Mouse (Mus musculus) midbrain, embryonic 13.5 days (tissue): ENCODE measurements at regions not wholly inside any gene's neighbourhood (a gene's known extent, or its start where the extent isn't known, plus 50 kb on each side); places are given as distances from the start of the nearest gene placed in this dataset.

Source experiments
- ATAC-seq: fragments of 200-750 bp; cut with Nextera tagmentation; 2 replicates; pipeline ENCODE4 v1.8.0; 2017; ENCODE audit warnings: mild to moderate bottlenecking, moderate TSS enrichment, moderate library complexity
- H3K27ac ChIP-seq: fragments of 300-500 bp; sonication (generic); 2 replicates; pipeline ENCODE4 v1.5.1; 2015; ENCODE audit warnings: inconsistent platforms, mild to moderate bottlenecking, moderate library complexity
- H3K27me3 ChIP-seq: fragments of 300-500 bp; sonication (generic); 2 replicates; pipeline ENCODE4 v1.6.1; 2015; ENCODE audit warnings: mild to moderate bottlenecking, inconsistent platforms
- H3K36me3 ChIP-seq: fragments of 300-500 bp; sonication (generic); 2 replicates; pipeline ENCODE4 v1.6.1; 2015; ENCODE audit warnings: mild to moderate bottlenecking, inconsistent platforms
- H3K4me1 ChIP-seq: fragments of 300-500 bp; sonication (generic); replicated peaks from 2 replicates; pipeline ENCODE4 v1.6.1; 2015; ENCODE audit warnings: inconsistent platforms
- H3K4me2 ChIP-seq: fragments of 300-500 bp; sonication (generic); replicated peaks from 2 replicates; pipeline ENCODE4 v1.6.1; 2015; ENCODE audit warnings: moderate library complexity, mild to moderate bottlenecking, inconsistent platforms
- H3K4me3 ChIP-seq: fragments of 300-500 bp; sonication (generic); replicated peaks from 2 replicates; pipeline ENCODE4 v1.5.1; 2015; ENCODE audit warnings: mild to moderate bottlenecking, inconsistent platforms
- H3K9ac ChIP-seq: fragments of 300-500 bp; sonication (generic); replicated peaks from 2 replicates; pipeline ENCODE4 v1.6.1; 2015; ENCODE audit warnings: mild to moderate bottlenecking, inconsistent platforms
- H3K9me3 ChIP-seq: fragments of 300-500 bp; sonication (generic); 2 replicates; pipeline ENCODE4 v1.6.1; 2016; ENCODE audit warnings: mild to moderate bottlenecking, inconsistent platforms
- WGBS: fragments of 180-500 bp; shearing (Covaris S2); methylation state at CpG from one replicate; pipeline ENCODE4 v1.1.7; 2015; 5-methylcytosine and 5-hydroxymethylcytosine counted together

DNA sequence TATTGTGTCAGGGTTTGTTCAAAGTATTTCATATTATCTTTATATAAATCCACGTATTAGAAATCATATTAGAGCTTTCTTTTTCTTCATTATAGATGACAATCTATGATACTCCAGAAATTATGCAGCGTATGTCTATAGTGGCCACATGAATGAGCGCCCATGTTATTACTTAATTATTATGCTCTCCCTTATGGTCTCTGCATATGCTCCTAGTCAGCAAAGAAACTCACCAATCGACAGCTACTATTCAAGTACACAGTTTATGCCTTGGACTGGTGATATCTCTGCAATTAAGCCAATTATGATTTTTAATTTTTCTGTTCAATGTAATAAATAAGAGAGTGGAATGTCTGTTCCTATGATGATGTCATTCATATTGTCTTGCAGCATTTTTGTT lies 612.8 kb upstream of the Slit2 start:
- H3K27ac ChIP-seq: no peak overlapping the region
- no peaks in the 10 kb centered on the region for H3K36me3 ChIP-seq
- no peak for ATAC-seq
- no peak overlapping the region for H3K9ac ChIP-seq
- no peak overlapping the region for H3K4me3 ChIP-seq
- no peaks in the 10 kb centered on the region for H3K27me3 ChIP-seq
- no peak overlapping the region for H3K4me2 ChIP-seq
- no peaks in the 10 kb centered on the region for H3K9me3 ChIP-seq
- no peaks in the 10 kb centered on the region for H3K4me1 ChIP-seq
- 87% methylated on average over 4 of the region's 4 CpGs for WGBS

DNA sequence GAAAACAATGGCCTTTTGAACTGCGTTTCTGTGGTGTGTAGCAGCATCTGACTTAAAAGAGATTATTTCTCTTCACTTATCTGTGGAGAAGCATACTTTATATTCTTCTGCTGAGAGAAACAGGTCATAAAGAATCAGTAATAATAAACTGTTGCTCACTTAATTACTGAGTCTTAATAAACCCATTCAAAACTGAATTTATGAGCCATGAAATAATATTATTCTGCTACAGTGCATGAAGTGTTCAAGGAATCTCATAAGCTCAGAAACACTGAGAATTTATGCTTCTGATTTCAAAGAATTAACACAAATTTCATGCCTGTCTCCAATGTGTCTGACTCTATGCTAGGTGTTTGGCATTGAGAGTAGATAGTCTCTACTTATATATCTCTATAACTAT lies 597.0 kb upstream of the Slit2 start:
- H3K27ac ChIP-seq: no peak overlapping the region
- no peak for ATAC-seq
- no peaks in the 10 kb centered on the region for H3K36me3 ChIP-seq
- no peak overlapping the region for H3K4me2 ChIP-seq
- no peaks in the 10 kb centered on the region for H3K9me3 ChIP-seq
- H3K27me3 ChIP-seq: no peaks in the 10 kb centered on the region
- no peak overlapping the region for H3K9ac ChIP-seq
- no peaks in the 10 kb centered on the region for H3K4me1 ChIP-seq
- H3K4me3 ChIP-seq: no peak overlapping the region
- WGBS: 41% methylated on average over 1 of the region's 1 CpGs

DNA sequence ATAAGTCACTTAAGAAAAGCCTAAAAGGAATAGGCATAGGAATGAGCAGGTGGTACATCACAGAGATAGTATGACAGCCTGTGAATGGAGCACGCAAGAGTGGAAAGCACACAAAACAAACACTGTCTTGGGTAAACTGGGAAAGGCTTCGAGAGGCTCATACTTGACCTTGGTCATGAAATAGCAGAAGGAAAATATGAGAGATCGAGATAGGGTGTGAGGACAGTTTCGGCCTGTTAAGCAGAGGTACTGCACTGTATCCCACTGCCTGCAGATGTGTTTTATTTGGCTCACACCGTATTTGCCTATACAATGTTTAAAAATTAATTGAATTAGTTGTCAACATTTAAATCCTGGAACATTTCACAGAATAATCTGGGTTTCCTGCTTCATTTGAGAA lies 596.2 kb upstream of the Slit2 start:
- Histone ChIP-seq H3K27me3 (no peaks in the 10 kb centered on the region), H3K9me3 (no peaks in the 10 kb centered on the region), H3K9ac (no peak overlapping the region), H3K36me3 (no peaks in the 10 kb centered on the region), H3K4me3 (no peak overlapping the region), H3K4me2 (no peak overlapping the region), H3K27ac (no peak overlapping the region), H3K4me1 (no peaks in the 10 kb centered on the region)
- 88% methylated on average over 5 of the region's 5 CpGs for WGBS
- ATAC-seq: no peak

DNA sequence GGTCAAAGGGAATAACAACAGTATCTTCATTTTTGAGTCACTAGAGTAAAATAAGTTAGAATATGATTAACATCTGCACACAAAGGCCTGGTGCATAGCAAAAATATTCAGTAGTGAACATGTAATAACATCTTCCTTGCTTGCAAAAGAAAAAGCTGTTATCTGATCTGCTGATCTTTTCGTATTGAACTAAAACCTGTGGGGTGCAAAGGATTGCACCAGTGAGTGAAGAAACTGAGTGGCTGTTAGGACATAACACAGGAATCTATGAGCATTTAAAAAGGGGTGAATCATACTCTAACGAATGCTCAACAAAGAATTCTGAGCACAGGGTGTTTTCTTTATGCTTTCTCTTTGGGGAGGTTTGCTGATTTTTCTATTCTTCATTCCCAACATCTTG lies 592.2 kb upstream of the Slit2 start:
- H3K4me2 ChIP-seq: no peak overlapping the region
- no peak overlapping the region for H3K4me3 ChIP-seq
- no peak overlapping the region for H3K27ac ChIP-seq
- H3K4me1 ChIP-seq: no peaks in the 10 kb centered on the region
- no peaks in the 10 kb centered on the region for H3K27me3 ChIP-seq
- H3K36me3 ChIP-seq: no peaks in the 10 kb centered on the region
- no peaks in the 10 kb centered on the region for H3K9me3 ChIP-seq
- no peak for ATAC-seq
- H3K9ac ChIP-seq: no peak overlapping the region
- 82% methylated on average over 2 of the region's 2 CpGs for WGBS

DNA sequence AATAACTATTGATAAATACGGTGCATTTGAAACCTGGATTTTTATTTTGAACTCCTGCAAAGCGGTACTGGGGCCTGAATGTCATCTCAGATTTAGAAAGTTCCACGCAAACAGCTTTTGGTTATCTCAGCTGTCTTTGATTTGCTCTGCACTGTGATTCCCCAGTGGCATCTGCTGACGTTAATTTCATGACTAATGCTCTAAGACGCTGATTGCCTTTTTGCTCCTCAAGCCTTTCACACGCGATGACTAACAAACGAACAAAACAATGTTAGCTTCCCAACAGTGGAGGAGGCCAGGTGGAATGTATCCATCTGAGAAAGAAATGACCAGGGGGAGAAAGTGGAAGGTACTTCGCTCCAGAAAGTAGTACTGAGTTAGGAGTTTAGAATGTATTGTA lies 586.1 kb upstream of the Slit2 start:
- H3K9me3 ChIP-seq: no peaks in the 10 kb centered on the region
- no peak for ATAC-seq
- no peak overlapping the region for H3K4me2 ChIP-seq
- H3K9ac ChIP-seq: no peak overlapping the region
- no peaks in the 10 kb centered on the region for H3K36me3 ChIP-seq
- no peak overlapping the region for H3K27ac ChIP-seq
- H3K4me1 ChIP-seq: no peaks in the 10 kb centered on the region
- no peaks in the 10 kb centered on the region for H3K27me3 ChIP-seq
- WGBS: 85% methylated on average over 9 of the region's 9 CpGs
- H3K4me3 ChIP-seq: no peak overlapping the region

DNA sequence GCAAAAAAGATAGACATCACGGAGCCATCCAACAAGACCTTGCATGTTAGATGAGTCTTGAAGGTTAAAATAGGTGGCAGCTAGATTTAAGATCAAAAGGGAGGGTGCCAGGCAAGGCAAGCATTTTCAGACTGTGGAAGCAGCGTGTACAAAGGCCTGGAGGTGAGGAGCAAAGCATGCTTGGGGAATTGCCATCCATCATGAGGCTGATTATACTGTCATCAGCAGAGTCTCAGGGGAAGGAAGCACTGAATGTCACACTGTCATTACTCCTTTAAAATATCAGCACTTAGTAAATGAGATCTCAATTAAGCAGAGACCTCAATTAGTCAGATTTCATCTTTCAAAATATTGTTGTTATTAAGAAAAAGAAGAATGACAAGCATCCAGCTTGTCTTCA lies 561.0 kb upstream of the Slit2 start:
- Histone ChIP-seq H3K36me3 (no peaks in the 10 kb centered on the region), H3K27ac (no peak overlapping the region), H3K4me3 (no peak overlapping the region), H3K9me3 (no peaks in the 10 kb centered on the region), H3K9ac (no peak overlapping the region), H3K4me1 (no peaks in the 10 kb centered on the region), H3K27me3 (no peaks in the 10 kb centered on the region), H3K4me2 (no peak overlapping the region)
- 72% methylated on average over 2 of the region's 2 CpGs for WGBS
- no peak for ATAC-seq

DNA sequence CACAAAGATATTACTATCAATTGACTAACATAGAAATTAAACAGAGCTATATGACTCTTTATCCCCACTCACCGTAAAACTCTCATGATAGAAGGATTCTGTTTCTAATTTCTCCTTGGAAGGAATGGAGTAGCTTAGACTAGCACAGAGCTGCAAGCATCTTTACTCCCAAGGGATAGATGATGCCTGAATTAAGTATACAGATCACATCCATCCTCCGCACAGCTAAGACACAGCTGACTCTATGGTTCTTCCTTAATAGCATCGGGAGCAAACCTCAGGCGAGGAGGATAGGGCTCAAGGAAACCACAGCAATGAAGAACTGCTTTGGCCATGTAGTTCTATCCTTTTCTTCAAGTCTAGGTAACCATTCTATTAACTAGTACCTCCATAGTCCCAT lies 556.9 kb upstream of the Slit2 start:
- 82% methylated on average over 4 of the region's 4 CpGs for WGBS
- Histone ChIP-seq H3K27me3 (no peaks in the 10 kb centered on the region), H3K4me1 (no peaks in the 10 kb centered on the region), H3K4me2 (no peak overlapping the region), H3K36me3 (no peaks in the 10 kb centered on the region), H3K27ac (no peak overlapping the region), H3K9ac (no peak overlapping the region), H3K4me3 (no peak overlapping the region), H3K9me3 (no peaks in the 10 kb centered on the region)
- ATAC-seq: peak; percentile 55; the same call in 1 of the 2 replicates

DNA sequence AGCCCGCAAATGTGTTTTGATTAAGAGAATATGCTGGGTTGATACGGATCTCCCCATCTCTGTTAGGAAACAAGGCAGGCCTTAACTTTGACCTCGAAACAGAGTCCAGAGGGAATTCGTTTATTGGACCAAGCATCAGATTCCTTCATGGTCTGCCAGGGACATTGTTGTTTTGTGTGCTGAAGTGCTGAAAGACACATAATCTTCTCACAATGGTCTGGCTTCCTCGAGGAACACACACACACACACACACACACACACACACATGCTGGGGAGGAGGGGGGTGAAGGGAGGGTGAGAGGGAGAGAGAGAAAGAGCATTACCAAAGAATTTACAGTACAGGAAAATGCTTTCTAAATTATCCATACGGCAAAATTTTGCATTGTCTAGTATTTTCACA lies 556.5 kb upstream of the Slit2 start:
- no peak overlapping the region for H3K4me3 ChIP-seq
- no peak overlapping the region for H3K27ac ChIP-seq
- no peak overlapping the region for H3K9ac ChIP-seq
- ATAC-seq: no peak
- H3K36me3 ChIP-seq: no peaks in the 10 kb centered on the region
- H3K4me1 ChIP-seq: no peaks in the 10 kb centered on the region
- no peak overlapping the region for H3K4me2 ChIP-seq
- no peaks in the 10 kb centered on the region for H3K27me3 ChIP-seq
- no peaks in the 10 kb centered on the region for H3K9me3 ChIP-seq
- 43% methylated on average over 6 of the region's 6 CpGs for WGBS

DNA sequence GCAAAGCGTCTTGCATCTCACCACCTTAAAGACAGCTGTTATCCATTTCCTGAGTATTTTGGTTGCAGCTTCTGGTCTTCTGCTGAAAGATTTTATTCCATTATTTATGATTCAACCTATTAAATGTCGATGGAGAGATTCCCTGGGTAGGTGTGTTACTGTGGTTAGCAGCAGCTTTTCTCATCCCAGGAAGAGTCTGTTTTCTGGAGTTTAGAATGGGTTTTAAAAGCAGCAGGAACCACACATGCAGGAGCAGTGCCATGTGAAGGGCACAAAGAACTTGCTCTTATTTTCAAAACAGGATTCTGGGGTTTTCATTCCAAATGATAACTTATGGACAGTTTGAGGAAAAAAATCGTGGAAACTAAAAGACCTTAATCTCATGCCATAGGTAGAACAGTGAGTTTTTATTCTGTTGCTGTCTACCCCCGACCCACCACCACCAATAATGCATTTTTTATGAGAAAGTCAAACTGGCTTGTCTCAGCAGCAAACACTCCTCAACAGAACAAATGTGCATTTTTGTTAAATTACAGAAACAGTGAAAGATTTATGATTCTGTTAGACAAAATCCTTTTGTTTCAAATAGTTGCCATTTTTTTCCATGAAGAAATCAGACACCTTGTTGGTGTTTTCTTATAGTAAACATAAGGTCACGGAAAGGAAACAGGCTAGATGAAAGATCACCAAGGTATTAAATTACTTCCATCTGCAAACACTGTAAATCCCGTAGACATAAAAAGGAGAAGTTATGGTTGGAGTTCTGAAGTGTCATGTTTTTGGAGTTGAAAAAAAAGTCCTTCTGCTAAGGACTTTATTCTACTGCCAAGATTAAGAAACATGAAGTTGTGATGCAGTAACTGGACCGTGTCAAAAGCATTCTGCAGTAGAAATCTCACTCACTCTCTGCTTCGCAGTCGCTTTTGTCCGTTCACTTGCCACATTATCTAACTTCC lies 553.4 kb upstream of the Slit2 start:
- no peak for ATAC-seq
- Histone ChIP-seq H3K36me3 (no peaks in the 10 kb centered on the region), H3K9me3 (no peaks in the 10 kb centered on the region), H3K27me3 (no peaks in the 10 kb centered on the region), H3K4me1 (no peaks in the 10 kb centered on the region), H3K9ac (no peak overlapping the region), H3K4me3 (no peak overlapping the region), H3K27ac (no peak overlapping the region), H3K4me2 (no peak overlapping the region)
- WGBS: 74% methylated on average over 10 of the region's 10 CpGs

DNA sequence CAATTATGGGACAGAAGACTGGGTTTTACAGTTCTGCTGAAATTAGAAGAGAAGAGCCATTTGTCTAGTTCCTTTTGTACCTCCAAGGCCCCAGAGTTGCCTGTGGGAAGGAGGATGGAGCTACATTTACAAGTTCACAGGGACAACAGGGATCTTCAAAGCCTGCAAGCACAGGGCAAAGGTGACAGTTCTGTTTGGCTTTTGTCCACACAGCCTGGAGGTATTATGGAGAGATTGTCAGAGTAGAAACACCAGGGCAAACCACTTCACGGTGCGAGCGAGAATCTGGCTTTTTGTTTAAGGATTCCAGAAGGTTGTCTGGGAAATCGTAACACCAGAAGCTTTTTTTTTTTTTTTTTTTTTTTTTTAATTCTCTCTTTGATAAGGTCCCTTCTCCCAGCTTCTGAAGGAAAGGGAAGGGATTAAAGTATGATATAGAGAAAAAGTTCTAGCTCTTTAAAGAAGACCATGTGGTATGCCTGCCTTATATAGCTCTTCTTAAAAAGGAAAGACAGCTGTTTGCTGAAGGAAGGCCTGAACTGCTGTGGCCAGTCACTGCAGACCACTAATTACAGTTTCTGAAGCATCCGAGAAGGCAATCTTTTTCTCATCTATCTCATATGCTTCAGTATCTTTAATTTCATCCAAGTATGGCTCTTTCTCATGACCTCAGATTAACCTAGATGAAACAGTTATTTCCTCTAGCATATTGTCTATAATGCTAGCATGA lies 551.2 kb upstream of the Slit2 start:
- no peak for ATAC-seq
- H3K27me3 ChIP-seq: no peaks in the 10 kb centered on the region
- no peaks in the 10 kb centered on the region for H3K4me1 ChIP-seq
- H3K4me3 ChIP-seq: no peak overlapping the region
- 19% methylated on average over 5 of the region's 5 CpGs for WGBS
- no peaks in the 10 kb centered on the region for H3K9me3 ChIP-seq
- no peak overlapping the region for H3K4me2 ChIP-seq
- H3K27ac ChIP-seq: no peak overlapping the region
- H3K36me3 ChIP-seq: no peaks in the 10 kb centered on the region
- H3K9ac ChIP-seq: no peak overlapping the region

DNA sequence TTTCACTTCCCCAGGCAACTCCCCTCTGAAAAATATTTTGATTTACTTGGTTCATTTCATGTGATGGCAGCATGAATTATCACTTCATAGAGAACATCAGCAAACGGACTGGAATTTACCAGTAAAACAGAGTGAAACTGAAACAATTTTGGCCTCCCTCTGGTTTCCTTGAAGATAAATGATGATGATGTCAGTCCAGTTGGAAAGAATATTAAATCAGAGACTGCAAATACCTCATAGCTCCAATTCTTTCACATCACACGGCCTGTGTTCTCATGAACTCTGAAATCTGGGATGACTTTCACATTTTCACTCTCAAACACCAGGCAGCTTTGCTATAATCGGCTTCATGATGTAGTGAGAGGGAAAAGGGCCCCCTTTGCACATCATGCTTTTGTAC lies 546.5 kb upstream of the Slit2 start:
- 84% methylated on average over 3 of the region's 3 CpGs for WGBS
- H3K4me3 ChIP-seq: no peak overlapping the region
- no peaks in the 10 kb centered on the region for H3K4me1 ChIP-seq
- H3K4me2 ChIP-seq: no peak overlapping the region
- no peak for ATAC-seq
- H3K36me3 ChIP-seq: no peaks in the 10 kb centered on the region
- H3K27me3 ChIP-seq: no peaks in the 10 kb centered on the region
- H3K27ac ChIP-seq: no peak overlapping the region
- H3K9me3 ChIP-seq: no peaks in the 10 kb centered on the region
- H3K9ac ChIP-seq: no peak overlapping the region

DNA sequence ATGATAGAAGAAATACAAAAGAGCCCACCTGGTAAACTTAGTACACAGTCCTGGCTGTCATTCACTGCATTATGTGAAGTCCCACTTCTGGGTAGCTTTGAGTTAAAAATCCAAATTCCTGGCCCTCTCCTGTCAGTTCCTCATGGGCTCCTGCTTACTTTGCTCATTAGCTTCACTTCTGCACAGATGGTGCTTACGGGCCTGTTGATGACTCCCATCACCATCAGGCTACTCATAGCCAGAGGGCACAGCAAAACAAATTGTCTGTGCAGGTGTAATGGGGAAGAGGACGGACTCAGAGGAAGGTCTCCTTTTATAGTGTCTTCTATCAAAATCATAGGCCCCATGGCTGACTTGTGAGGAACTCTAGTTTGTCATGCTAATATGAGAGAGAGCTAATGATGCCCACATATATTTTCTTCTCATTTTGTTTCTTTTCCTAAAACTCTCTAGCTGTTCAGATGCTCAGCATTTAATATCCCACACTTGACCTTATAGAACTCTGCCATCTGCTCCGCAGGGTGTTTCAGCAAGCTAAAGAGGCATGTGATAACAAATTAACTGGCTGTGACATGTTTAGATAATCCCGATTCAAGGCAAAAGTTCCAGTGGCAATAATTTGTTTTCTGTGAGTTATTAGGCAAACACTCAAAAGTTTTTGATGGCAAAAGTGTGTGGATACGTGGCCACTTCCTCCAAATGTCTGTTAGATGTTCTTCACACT lies 536.5 kb upstream of the Slit2 start:
- Histone ChIP-seq H3K27me3 (no peaks in the 10 kb centered on the region), H3K4me1 (no peaks in the 10 kb centered on the region), H3K4me2 (no peak overlapping the region), H3K9ac (no peak overlapping the region), H3K36me3 (no peaks in the 10 kb centered on the region), H3K4me3 (no peak overlapping the region), H3K27ac (no peak overlapping the region), H3K9me3 (no peaks in the 10 kb centered on the region)
- no peak for ATAC-seq
- WGBS: 69% methylated on average over 5 of the region's 5 CpGs
